Comparison of ENCODE assay signal across 11 mouse cellular contexts in the genomic region with DNA sequence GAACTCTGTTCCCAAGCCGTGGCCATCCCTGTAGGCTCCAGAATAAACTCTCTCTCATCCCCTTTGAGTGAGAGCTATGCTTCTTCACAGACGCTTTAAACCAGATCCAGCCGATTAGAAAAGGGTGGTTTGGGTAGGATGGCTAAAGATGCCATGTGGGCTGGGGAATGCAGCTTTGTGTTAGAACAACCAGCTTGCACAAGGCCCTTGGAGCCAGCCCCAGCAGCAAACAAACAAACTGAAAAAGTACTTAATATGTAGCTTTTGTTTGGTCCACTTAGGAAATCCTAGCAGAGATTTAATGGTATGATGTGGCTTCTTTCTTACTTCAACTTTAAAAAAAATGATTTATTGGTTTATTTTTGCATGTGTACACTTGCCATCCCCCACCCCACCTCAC.
DNase-seq lines count a peak whose midpoint lies in the region; ATAC-seq and TF ChIP-seq lines count a peak whose summit lies in the region.
"Had no signal": no experiment of that assay in that cellular context is flagged by ENCODE, and none has a peak within 500 bp of the region (broad histone marks: within the 10 kb centered on the region; RNA-seq: fewer than 3 reads in every experiment).

No protein-coding gene starts in this region.

- no peak overlapping the region for H3K4me2 ChIP-seq in forebrain, embryonic 14.5 days (ENCODE audit: low read length)
- H3K4me2 ChIP-seq in forebrain, embryonic 12.5 days = no peak overlapping the region
- no peak overlapping the region for H3K4me2 ChIP-seq in kidney, embryonic 16.5 days (replicated peaks; ENCODE audit: low read depth, low read length)
- H3K4me2 ChIP-seq in limb, embryonic 14.5 days (replicated peaks; ENCODE audit: low read depth, low read length, severe bottlenecking) = no peak overlapping the region

- H3K4me3 ChIP-seq in forebrain, embryonic 14.5 days (ENCODE audit: low read depth, low read length) = no peak overlapping the region
- no peak overlapping the region for H3K4me3 ChIP-seq in forebrain, embryonic 12.5 days (replicated peaks)
- H3K4me3 ChIP-seq in kidney, embryonic 16.5 days (ENCODE audit: low read length) = no peak overlapping the region
- H3K4me3 ChIP-seq in limb, embryonic 14.5 days (replicated peaks; ENCODE audit: low read length) = no peak overlapping the region

- 0 out of 2 replicates have a peak, but pooled peaks have one; percentile 12 for ATAC-seq in forebrain, embryonic 14.5 days
- ATAC-seq in forebrain, embryonic 12.5 days (ENCODE audit: low FRiP score) = no peak
- 0 out of 2 replicates have a peak, but pooled peaks have one; percentile 13 for ATAC-seq in kidney, embryonic 16.5 days (ENCODE audit: low FRiP score, low TSS enrichment)
- no peak for ATAC-seq in limb, embryonic 14.5 days (ENCODE audit: low FRiP score, low read depth)
- ATAC-seq: inflammation-experienced regulatory T-cells, adult 6 months had no signal

- peak; percentile 10 for DNase-seq in forebrain, embryonic 14.5 days (ENCODE audit: low spot score)
- DNase-seq in kidney, postnatal 25 days = no peak
- peak; percentile 37 for DNase-seq in brain, embryonic 14.5 days (ENCODE audit: low read depth)
- no peak for DNase-seq in limb, embryonic 14.5 days (ENCODE audit: low spot score)
- DNase-seq in urinary bladder, postnatal 4 days (ENCODE audit: low spot score in 2 of 2) = no peak
- no peak for DNase-seq in embryo, embryonic 10.5 days (ENCODE audit: low spot score)
- DNase-seq: cerebellum, adult 9-10 months; thymus, adult 18-20 months had no signal

- peaks cover 4% of the 10 kb centered on the region; the same call in 1 of the 2 replicates for H3K4me1 ChIP-seq in forebrain, embryonic 14.5 days (ENCODE audit: control insufficient read depth, insufficient read depth, low read length)
- H3K4me1 ChIP-seq in forebrain, embryonic 12.5 days = peaks cover 17% of the 10 kb centered on the region
- H3K4me1 ChIP-seq in kidney, embryonic 16.5 days (ENCODE audit: insufficient read depth, low read length) = peaks cover 22% of the 10 kb centered on the region
- peaks cover 35% of the 10 kb centered on the region for H3K4me1 ChIP-seq in limb, embryonic 14.5 days (ENCODE audit: control insufficient read depth, insufficient read depth, low read length)

- no peaks in the 10 kb centered on the region for H3K36me3 ChIP-seq in forebrain, embryonic 14.5 days (ENCODE audit: control insufficient read depth, insufficient read depth, low read length)
- no peaks in the 10 kb centered on the region for H3K36me3 ChIP-seq in forebrain, embryonic 12.5 days (replicated peaks)
- H3K36me3 ChIP-seq in kidney, embryonic 16.5 days (ENCODE audit: insufficient read depth, low read length) = no peaks in the 10 kb centered on the region
- no peaks in the 10 kb centered on the region for H3K36me3 ChIP-seq in limb, embryonic 14.5 days (ENCODE audit: control insufficient read depth, insufficient read depth, low read length)

- H3K9me3 ChIP-seq in forebrain, embryonic 14.5 days (replicated peaks; ENCODE audit: control insufficient read depth, low read length) = no peaks in the 10 kb centered on the region
- no peaks in the 10 kb centered on the region for H3K9me3 ChIP-seq in forebrain, embryonic 12.5 days
- no peaks in the 10 kb centered on the region; the same call in 1 of the 2 replicates for H3K9me3 ChIP-seq in kidney, embryonic 16.5 days (ENCODE audit: low read length)
- no peaks in the 10 kb centered on the region; the same call in 1 of the 2 replicates for H3K9me3 ChIP-seq in limb, embryonic 14.5 days (ENCODE audit: control insufficient read depth, low read length)

- H3K27ac ChIP-seq in forebrain, embryonic 14.5 days (ENCODE audit: low read depth, low read length) = no peak overlapping the region
- H3K27ac ChIP-seq in forebrain, embryonic 12.5 days = no peak overlapping the region
- H3K27ac ChIP-seq in kidney, embryonic 16.5 days (ENCODE audit: low read length) = peak overlapping the region; percentile 48; the same call in 1 of the 2 replicates
- peak overlapping the region; percentile 66 for H3K27ac ChIP-seq in limb, embryonic 14.5 days (replicated peaks; ENCODE audit: low read depth, low read length)

- no peak for TF ChIP-seq POLR2A in brain, embryonic 14.5 days (IDR thresholded peaks at IDR 0.05; ENCODE audit: borderline replicate concordance, extremely low read depth, insufficient read depth, insufficient read length, poor library complexity, severe bottlenecking)
- TF ChIP-seq POLR2A in limb, embryonic 14.5 days (IDR thresholded peaks at IDR 0.05; ENCODE audit: borderline replicate concordance, extremely low read depth, insufficient read depth, insufficient read length) = no peak

- no peak overlapping the region for H3K9ac ChIP-seq in forebrain, embryonic 14.5 days (ENCODE audit: low read length)
- H3K9ac ChIP-seq in forebrain, embryonic 12.5 days = no peak overlapping the region
- H3K9ac ChIP-seq in kidney, embryonic 16.5 days (replicated peaks; ENCODE audit: low read length) = 0 out of 2 replicates have a peak overlapping the region, but pooled peaks have one; percentile 3
- no peak overlapping the region for H3K9ac ChIP-seq in limb, embryonic 14.5 days (ENCODE audit: low read depth, low read length, severe bottlenecking)

- WGBS in forebrain, embryonic 14.5 days = 26% methylated on average over 3 of the region's 3 CpGs
- WGBS in forebrain, embryonic 12.5 days = 44% methylated on average over 3 of the region's 3 CpGs
- WGBS in kidney, embryonic 16.5 days = 46% methylated on average over 3 of the region's 3 CpGs
- WGBS in limb, embryonic 14.5 days = 43% methylated on average over 3 of the region's 3 CpGs

- H3K27me3 ChIP-seq in forebrain, embryonic 14.5 days (replicated peaks; ENCODE audit: control insufficient read depth, insufficient read depth, low read length) = no peaks in the 10 kb centered on the region
- peaks cover 31% of the 10 kb centered on the region for H3K27me3 ChIP-seq in forebrain, embryonic 12.5 days
- no peaks in the 10 kb centered on the region for H3K27me3 ChIP-seq in kidney, embryonic 16.5 days (ENCODE audit: insufficient read depth, low read length)
- no peaks in the 10 kb centered on the region for H3K27me3 ChIP-seq in limb, embryonic 14.5 days (ENCODE audit: control insufficient read depth, insufficient read depth, low read length)

- no peak for TF ChIP-seq CTCF in brain, embryonic 14.5 days (IDR thresholded peaks at IDR 0.05; ENCODE audit: borderline replicate concordance, extremely low read depth, insufficient read depth, insufficient read length)

Comparison
In these comparisons a context has a peak if more than half of its experiments do, and no peak if none do; other contexts are left out.
1. ATAC-seq: peak in forebrain, embryonic 14.5 days (single experiment) and kidney, embryonic 16.5 days (single experiment); none in forebrain, embryonic 12.5 days (single experiment) and limb, embryonic 14.5 days (single experiment).
2. DNase-seq: peak in forebrain, embryonic 14.5 days (single experiment) and brain, embryonic 14.5 days (single experiment); none in kidney, postnatal 25 days (0 of 2), limb, embryonic 14.5 days (single experiment), urinary bladder, postnatal 4 days (0 of 2) and embryo, embryonic 10.5 days (single experiment).
3. H3K27ac ChIP-seq: peak in kidney, embryonic 16.5 days (single experiment) and limb, embryonic 14.5 days (single experiment); none in forebrain, embryonic 14.5 days (single experiment) and forebrain, embryonic 12.5 days (single experiment).